Mouse (Mus musculus) common myeloid progenitor, adult 5-6 weeks (primary cell): ENCODE data around the gene Frmd3. TPM values are rescaled to one million over a fixed set of nuclear protein-coding genes. Genes with fewer than 3 reads are reported as not detected.
"Not testable (repeated sequence)": the region's sequence is repeated elsewhere in the genome, so short reads cannot be mapped to it uniquely, and the experiment has no call there.

Experiments
- ATAC-seq: replicated peaks from 2 replicates; pipeline ENCODE4 v1.8.0; 2016; ENCODE audit warnings: low read depth, mild to moderate bottlenecking, moderate TSS enrichment, inconsistent platforms; ENCODE audit not compliant: poor library complexity, severe bottlenecking
- total RNA-seq: library from RNA; stranded (forward); fragments of 200-1000, 187-1606 nt; gene quantifications from 2 replicates; pipeline ENCODE4 v1.2.3, GENCODE M21; 2017

The Frmd3 gene
- not detected in 2 replicates for total RNA-seq

DNA sequence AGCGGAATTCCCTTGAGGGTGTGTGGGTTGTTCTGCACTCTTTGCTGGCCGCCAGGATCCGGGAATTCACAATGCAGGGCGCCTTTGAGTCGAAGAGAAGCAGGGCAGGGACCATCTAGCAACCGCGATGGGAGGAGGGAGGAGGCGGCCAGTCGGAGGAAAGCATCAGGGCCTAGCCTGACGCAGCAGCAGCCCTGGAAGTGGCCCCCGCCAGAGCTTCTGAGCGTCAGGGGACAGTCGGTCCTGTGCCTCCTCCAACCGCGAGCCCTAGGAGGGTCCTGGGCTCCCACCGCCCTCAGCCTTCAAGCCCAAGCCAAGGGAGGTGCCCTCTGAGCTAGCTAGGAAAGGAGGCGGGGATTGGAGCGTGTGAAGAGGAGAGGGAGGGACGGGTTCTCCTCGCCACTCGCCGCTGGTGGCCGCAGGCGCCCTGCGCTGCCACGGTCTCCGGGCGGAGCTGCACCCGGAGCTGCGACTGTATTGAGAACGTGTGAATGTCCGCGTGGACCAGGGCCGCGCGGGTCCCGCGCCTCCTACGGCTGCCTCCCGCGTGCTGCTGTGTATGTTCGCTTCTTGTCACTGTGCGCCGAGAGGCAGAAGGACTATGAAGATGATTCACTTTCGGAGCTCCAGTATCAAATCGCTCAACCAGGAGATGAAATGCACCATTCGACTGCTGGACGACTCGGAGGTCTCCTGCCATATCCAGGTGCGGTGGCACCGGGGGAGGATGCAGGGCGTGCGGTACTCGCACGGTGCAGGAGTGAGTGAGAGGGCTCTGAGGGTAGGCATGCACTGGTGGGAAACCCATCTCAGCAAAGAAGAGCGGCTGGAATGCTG is at the start of gene Frmd3:
TSS of gene Frmd3 (plus strand) at position 232 of the 837 bp plus-strand sequence.
- 0 out of 2 replicates have a peak, but pooled peaks have one; percentile 32 for ATAC-seq

DNA sequence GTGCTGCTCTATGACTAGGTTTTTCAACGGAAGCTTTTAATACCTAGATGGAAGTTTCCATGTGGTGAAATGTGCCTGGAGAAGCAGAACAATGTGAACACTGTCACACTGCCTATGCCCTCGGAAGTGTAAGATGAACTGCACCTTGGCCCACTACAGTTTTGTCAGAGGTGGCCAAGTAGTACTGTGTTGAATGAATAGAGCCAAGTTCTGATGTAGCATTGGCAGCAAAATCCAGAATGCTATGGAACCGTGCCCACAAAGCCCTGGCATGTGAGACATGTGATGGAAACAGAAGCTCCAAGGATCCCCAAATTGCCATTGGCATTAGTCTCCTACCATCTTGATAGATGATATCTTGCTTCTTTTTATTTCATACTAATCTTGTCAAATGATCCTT is 32.8 kb upstream of the Frmd3 start:
- no peak for ATAC-seq

DNA sequence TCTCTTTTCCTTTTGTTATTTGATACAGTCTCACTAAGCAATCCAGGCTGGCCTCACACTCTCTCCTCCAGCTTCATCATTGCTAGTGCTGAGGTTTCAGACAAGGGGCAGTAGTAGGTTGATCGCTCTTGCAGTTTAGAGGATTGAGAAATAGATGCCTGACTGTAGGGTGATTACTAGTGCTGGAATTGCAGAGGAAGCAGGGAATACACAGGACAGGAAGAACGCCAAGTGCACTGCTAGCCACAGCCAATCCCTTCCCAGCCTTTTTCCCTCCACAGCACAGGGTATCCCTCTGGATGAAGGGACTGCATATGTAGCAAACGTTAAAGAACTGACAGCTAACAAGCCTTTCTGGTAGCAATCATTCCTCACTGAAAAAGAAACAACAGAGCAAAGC is 965 bp upstream of the Frmd3 start:
- ATAC-seq = no peak

DNA sequence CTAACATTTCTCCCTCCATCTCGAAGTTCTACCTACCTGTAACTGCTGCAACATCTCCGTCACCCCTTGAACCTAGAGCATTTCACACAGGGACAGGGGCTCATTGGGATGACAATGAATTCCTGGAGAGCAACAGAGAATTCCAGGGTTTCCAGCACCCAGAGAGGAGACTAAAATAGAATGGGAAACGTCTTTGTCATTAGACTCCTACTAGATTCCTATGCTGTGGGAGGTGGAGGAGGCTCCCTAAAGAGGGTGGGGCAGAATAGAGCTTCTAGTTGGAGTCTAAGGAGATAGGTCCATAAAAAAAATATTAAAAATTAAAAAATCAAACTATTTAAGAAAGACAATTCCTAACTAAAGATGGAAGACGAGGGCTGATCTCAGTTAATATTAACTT is 542 bp upstream of the Frmd3 start:
- ATAC-seq = no peak

DNA sequence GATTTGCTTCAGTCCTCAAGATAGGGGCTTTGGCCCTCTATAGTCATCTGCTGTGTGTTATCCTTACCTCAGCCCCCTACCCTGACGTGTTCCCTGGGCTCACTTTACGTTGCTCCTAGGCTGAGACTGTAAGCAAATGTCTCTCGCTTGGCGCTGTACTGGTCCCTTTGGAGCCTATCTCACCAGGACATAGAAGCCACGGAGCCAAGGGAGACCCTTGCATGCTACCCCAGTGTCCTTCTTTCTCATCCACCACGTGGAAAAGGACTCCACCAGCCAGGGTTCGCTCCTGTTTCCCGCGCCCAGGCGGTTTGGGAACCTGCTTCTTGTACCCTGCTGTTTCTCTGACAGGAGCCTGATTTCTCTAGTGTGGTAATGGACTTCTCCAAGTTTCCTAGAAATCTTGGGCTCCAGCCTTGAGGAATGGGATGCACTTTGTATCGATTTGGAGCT is 832 bp downstream of the Frmd3 start:
- no peak for ATAC-seq

DNA sequence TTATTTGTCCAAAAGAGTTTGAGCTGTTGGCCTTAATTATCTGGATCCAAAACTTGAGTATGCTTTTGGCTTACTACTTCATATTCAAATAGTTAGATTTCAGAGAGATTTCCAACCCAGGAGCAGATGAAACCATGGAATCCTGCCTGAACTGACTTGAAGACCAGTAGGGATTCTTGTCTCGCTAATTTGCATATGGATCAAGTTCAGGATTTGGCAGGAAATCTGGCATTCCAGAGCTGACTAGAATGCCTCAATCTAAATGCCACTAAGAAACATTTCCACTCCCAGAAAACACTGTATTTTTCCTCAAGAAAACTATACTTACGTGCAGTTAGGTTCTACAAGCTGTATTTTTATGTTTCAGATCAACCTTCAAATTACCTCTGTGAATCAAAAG is 6.8 kb downstream of the Frmd3 start:
- ATAC-seq = no peak

DNA sequence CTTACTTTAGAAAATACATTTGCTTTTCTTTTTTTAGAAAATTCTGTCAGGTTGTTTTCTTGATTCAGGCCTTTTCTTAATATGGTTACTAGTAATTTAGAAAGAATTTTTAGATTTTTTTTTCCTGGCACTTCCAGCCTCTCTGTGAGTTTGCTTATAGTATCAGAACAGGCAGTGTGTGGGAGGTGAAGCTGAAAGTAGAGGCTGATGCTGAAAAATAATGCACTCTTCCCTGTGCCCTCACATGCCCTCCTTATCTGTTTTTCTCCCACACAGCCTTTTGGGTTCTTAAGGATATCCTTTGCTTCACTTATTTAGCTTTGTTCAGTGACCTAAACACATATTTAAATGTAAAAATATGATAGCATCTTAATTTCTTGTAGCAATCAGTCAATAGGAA is 30.0 kb downstream of the Frmd3 start:
- ATAC-seq = no peak

DNA sequence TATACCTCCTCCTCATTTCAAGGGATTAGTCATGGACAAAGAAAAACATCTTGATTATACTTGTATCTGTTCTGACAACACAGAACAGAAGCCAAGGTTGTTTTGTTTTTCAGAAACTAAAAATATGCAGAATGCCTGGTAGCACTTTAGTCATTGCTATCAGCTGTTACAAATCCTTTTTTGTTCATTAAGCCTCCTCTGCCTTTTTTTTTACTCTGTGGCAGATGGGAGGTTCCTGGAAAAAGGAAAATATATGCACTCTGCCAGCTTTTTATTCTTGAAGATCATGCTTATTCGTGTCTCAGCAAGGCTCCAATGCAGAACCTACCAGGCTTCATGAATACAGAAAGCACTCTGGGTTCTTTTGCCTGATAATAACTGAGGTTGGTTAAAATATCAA is 38.5 kb downstream of the Frmd3 start:
- no peak for ATAC-seq

DNA sequence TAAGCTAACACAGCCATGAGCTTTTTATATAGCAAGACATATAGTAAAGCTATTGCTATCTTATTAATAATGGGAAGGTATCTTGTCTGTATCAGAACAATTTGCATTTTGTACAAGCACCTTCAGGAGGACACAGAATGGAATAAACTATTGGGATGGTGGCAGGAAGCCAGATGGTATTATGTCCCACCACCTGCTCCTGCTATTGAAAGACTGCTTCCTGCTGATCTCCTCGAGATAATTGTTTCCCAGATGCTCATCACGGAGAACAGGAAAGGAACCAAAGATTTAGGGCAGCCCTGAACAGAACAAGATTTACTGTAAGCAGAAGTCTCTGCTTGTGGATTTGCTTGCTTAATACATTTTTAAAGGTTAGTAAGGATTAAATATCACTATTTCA is 63.5 kb downstream of the Frmd3 start:
- ATAC-seq = no peak

DNA sequence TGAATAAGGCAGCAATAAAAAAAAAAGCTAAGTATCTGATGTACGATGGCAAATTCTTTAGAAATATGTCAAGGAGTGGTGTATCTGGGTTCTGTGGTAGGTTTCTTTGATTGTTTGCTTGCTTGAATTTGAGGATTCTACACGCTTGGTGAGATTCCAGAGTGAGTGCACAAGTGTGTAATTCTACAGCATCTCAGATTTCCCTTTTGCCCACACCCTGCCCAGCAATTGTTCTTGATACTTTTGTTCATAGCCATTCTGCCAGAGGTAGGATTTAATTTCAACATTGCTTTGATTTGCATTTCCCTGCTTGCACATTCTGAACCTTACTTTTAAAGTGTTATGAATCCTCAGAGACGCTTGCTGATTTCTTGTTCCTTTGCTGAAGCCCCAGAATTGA is 97.6 kb downstream of the Frmd3 start:
- ATAC-seq = no peak

DNA sequence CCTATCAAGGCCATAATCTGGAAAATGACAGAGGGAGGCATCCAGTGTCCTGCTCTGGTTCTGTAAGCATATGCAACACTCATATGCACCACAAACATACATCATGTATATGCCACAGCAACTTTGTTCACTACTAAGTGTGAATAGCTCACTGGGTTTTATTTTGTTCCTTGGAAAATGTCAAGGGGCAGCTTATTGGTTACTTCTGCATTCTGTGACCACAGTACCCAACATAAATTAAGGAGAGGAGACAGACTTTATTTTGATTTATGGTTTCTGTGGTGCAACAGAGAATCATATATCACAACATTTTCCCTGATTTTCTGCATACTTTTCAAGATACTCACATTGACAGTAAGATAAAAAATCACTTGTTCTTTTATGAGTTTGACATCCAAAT is 178.3 kb downstream of the Frmd3 start:
- ATAC-seq = peak; percentile 56

DNA sequence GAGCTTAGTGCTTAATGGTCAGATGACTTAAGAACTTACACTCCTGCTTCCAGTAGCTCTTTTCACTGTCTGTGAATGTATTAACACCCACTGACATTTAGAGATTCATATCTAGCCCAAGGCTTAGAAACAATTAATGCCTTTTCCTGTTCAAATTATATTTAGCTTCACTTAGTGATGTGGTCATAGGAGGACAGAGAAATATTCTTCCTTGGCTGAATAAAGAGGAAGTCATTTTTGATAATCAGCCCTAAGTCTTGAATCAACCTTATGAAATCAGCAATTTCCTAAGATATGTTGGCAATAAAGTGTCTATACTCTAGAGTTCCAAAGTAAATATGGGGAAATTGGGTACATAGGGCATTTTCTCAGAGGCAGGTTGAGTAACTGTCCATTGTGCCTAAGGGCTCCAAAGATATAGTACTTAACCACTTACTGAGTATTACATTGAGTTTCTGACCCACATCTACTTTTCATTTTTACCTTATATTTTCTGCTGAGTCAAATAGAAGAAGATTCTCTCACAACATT is 188.1 kb downstream of the Frmd3 start:
- ATAC-seq = no peak

DNA sequence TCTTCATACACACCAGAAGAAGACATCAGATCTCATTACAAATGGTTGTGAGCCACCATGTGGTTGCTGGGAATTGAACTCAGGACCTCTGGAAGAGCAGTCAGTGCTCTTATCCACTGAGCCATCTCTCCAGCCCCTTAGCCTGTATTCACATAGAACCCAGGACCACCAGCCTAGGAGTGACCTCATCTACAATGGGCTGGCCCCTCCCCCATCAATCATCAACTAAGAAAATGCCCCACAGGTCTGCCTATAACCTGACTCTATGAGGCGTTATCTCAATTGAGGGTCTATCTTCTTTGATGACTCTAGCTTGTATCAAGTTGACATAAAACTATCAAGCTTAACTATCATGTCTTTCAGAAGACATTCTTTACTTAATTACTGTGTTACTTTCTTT is 208.5 kb downstream of the Frmd3 start:
- ATAC-seq = not testable (repeated sequence)

DNA sequence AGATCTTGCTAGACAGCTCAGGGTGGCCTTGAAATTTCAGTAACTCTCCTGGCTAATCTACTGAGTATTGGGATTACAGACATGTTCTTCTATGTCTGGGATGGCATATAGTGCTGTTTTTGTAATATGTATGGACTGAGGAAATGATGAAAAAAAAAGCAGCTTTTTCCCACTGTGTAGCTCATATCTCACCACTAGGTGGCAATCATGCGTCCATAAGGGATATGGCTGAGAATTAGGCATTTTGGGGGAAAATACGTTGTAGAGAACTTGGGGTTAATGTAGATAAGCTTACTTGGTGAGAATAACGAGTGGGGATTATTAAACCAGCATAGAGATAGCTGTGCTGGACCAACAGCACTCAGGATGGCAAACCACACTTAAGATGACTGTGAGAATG is 209.1 kb downstream of the Frmd3 start:
- ATAC-seq = peak; percentile 89

DNA sequence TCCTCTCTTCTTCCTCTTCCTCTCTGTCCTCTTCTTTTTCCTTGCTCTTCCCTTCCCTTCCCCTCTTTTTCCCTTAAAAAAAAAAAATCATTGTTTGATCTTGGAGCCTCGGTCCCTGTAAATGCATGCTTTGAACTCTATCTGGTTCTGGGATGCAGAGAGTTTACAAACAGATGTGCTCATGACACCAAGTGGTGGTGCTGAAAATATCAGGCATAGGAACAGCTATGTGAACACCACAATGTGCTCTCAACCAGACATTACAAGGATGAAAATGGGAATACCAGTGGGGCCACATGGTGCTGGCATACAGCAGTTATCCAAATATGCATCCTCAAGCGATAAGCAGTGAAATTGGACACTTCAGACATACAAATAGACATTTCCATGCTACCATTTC is 211.0 kb downstream of the Frmd3 start:
- ATAC-seq = no peak

DNA sequence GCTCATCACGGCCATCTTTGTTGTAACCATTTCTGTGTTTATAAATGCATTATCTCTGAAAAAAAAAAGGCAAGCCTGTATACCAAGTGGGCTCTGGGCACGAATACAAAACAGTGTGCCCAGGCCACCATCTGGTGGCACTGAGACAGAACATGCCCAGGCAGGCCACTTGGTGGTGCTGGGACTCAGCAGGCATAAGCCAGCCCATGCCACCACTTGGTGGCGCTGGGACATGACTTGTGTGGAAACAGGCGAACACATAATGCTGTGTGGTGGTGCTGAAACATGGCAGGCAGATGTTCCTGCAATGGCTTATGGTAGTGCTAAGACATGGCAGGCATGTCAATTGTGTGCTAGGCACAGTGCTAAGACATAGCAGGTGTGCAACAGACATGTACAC is 217.8 kb downstream of the Frmd3 start:
- peak; percentile 83 for ATAC-seq

DNA sequence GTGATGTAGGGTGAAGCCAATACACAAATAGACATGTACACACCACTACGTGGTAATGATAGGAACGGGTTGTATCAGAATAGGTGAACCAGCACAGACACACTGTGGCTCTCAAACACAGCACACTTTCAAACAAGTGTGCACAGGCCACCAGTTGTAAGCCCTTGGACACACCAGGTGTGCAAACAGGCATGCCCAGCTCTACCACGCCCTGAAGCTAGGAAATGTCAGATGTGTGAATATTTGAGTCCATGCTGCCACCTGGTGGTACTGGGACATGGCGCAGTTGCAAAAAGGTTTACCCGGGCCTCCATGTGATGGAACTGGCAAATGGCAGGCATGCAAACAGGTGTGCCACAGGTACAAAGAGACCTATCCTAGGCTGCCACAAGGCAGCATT is 218.2 kb downstream of the Frmd3 start:
- ATAC-seq = peak; percentile 77

DNA sequence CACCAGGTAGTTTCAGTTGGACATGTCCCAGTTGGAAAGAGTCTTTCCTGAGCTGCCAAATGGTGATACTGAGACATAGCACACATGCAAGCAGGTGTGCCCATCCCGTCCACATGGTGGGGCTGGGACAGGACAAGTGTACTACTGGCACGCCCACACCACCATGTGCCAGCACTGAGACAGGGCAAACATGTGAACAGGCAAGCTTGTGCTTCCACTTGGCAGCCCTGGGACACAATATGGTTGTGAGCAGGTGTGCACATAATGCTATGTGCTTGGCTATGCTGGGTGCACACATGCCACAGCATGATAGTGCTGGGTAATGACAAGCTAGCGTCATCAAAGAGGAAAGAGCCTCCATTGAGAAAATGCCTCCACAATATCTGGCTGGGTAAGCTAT is 220.3 kb downstream of the Frmd3 start:
- ATAC-seq = no peak

DNA sequence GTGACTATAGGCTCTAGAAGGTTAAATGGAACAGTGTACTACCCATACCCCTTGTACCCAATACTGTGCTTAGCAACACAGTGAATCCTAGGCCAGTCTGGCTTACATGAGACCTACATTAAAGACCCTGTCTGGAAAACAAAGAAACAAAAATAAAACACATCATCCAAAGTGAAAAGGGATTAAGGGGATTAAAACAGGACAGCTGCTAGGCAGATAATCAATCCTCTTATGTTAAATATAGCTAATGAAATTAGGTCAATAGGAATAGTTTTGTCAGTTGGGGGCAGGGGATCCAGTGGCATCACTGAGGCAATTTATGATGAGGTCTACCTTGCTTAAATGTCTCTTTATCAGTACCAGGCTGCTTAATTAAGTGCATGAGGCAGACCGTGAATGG is 228.9 kb downstream of the Frmd3 start, which contains the start of gene Kdm4c:
TSS of gene Kdm4c (plus strand) at position 322 of the 400 bp plus-strand sequence.
- ATAC-seq = no peak
